Mouse (Mus musculus) forebrain, embryonic 14.5 days (tissue): Measurements from ENCODE around the gene Ttpal. TPM values are rescaled to one million over a fixed set of nuclear protein-coding genes. Genes with fewer than 3 reads are reported as not detected.

Source experiments
- ATAC-seq: fragments of 200-750 bp; cut with Nextera tagmentation; 2 replicates; pipeline ENCODE4 v1.8.0; 2017; ENCODE audit warnings: mild to moderate bottlenecking, moderate library complexity
- DNase-seq: peaks from one replicate; pipeline ENCODE4 v3.0.0-alpha.2; 2015; ENCODE audit warnings: low spot score
- H3K27ac ChIP-seq: fragments of 300-500 bp; sonication (generic); 2 replicates; pipeline ENCODE4 v1.5.1; 2014; ENCODE audit warnings: low read depth, mild to moderate bottlenecking, control low read depth, low read length, moderate library complexity
- H3K27me3 ChIP-seq: fragments of 300-500 bp; sonication (generic); replicated peaks from 2 replicates; pipeline ENCODE4 v1.6.1; 2014; ENCODE audit warnings: low read length, control low read depth, mixed read lengths; ENCODE audit not compliant: control insufficient read depth, insufficient read depth
- H3K36me3 ChIP-seq: fragments of 300-500 bp; sonication (generic); 2 replicates; pipeline ENCODE4 v1.6.1; 2014; ENCODE audit warnings: low read length, control low read depth; ENCODE audit not compliant: control insufficient read depth, insufficient read depth
- H3K4me1 ChIP-seq: fragments of 300-500 bp; sonication (generic); 2 replicates; pipeline ENCODE4 v1.6.1; 2014; ENCODE audit warnings: antibody characterized with exemption, low read length, control low read depth; ENCODE audit not compliant: control insufficient read depth, insufficient read depth
- H3K4me2 ChIP-seq: fragments of 300-500 bp; sonication (generic); 2 replicates; pipeline ENCODE4 v1.6.1; 2014; ENCODE audit warnings: mild to moderate bottlenecking, control low read depth, low read length
- H3K4me3 ChIP-seq: fragments of 300-500 bp; sonication (generic); 2 replicates; pipeline ENCODE4 v1.5.1; 2014; ENCODE audit warnings: low read depth, low read length, control low read depth
- H3K9ac ChIP-seq: fragments of 300-500 bp; sonication (generic); 2 replicates; pipeline ENCODE4 v1.6.1; 2014; ENCODE audit warnings: mild to moderate bottlenecking, low read length, control low read depth, moderate library complexity
- H3K9me3 ChIP-seq: fragments of 300-500 bp; sonication (generic); replicated peaks from 2 replicates; pipeline ENCODE4 v1.6.1; 2016; ENCODE audit warnings: low read length, control low read depth, mixed read lengths; ENCODE audit not compliant: control insufficient read depth
- whole genome bisulfite sequencing: fragments of 180-500 bp; shearing (Covaris S2); extraction: QIAGEN DNeasy Blood & Tissue Kit; methylation state at CpG from one replicate; pipeline ENCODE4 v1.1.7; 2014; 5-methylcytosine and 5-hydroxymethylcytosine counted together
- polyA plus RNA-seq: library from polyadenylated mRNA; unstranded; fragments of >200 nt; fragmentation: Nextera tagmentation; extraction: Ambion mirVana; gene quantifications from 2 replicates; pipeline ENCODE4 v1.2.1, GENCODE M21; 2014

Ttpal gene
- 44.8 and 46.7 TPM in 2 replicates for polyA plus RNA-seq

DNA sequence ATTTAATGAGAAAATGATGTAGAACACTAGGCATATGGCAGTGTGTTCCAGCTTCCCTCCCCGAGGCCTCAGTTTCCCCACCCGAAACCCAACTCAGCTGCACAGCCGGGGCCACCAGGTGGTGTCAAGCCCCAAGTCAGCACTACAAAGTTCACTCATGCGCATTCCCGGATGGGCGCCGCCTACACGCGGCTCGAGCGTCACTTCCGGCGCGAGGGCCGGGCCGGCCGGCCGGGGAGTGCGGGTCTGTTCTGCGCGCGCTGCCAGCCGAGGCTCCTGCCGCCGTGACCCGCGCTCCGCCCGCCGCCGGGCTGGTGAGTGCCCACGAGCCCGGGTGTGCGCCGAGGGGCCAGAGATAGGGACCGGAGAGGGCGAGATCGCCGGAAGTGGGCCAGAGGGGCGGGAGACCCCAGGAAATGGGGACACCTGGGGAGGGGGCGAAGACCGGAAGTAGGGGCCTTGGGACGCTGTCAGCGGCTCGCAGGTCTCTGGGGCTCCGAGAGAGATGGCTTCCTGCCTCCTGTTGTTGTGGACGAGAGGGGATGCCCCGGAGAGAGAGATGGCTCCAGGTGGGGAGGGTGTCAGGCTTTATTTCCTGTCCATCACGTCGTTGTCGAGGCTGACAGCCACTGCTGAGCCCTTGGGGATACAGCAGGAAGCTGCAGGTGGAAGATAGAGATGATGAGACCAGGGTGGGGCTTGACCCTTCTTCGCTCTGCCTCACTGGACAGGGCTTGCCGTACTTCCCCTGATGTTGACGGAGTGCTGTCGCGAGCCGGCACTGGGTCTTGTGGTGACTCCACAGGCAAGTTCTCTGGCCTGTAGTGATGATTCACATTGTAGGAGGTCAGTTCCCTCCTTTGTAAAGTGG is at the start of gene Ttpal:
Ttpal (plus strand) TSS at position 214 of the 871 bp plus-strand sequence.
- Histone ChIP-seq H3K9ac (peak within 1 kb of the TSS; percentile 94), H3K4me1 (peaks cover 10% of the 10 kb centered on the region; the same call in 1 of the 2 replicates), H3K27me3 (no peaks in the 10 kb centered on the region), H3K9me3 (no peaks in the 10 kb centered on the region), H3K27ac (peak within 1 kb of the TSS; percentile 86), H3K4me3 (peak within 1 kb of the TSS; percentile 91), H3K4me2 (peak within 1 kb of the TSS; percentile 94), H3K36me3 (peaks cover 2% of the 10 kb centered on the region; the same call in 1 of the 2 replicates)
- 2% methylated on average over 57 of the region's 57 CpGs for WGBS
- peak; percentile 96 for ATAC-seq
- DNase-seq: peak; percentile 95

DNA sequence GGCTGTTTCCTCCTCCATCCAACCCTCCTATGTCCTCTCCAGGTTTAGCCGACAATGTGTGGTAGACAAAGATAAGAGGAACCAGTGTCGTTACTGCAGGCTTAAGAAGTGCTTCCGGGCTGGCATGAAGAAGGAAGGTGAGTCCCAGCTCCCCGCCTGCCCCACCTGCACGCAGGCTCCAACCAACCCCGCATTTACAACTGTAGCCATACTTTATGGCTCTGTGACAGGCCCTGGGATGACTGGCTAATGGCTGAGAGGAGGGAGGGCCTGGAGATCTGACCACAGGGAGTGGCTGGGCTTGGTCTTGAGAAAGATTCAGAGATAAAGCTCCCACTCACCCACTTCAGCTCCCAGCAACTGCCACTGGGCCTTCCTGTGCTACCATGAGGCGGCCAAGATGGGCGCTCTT is 49.6 kb upstream of the Ttpal start:
- H3K4me2 ChIP-seq: no peak overlapping the region

DNA sequence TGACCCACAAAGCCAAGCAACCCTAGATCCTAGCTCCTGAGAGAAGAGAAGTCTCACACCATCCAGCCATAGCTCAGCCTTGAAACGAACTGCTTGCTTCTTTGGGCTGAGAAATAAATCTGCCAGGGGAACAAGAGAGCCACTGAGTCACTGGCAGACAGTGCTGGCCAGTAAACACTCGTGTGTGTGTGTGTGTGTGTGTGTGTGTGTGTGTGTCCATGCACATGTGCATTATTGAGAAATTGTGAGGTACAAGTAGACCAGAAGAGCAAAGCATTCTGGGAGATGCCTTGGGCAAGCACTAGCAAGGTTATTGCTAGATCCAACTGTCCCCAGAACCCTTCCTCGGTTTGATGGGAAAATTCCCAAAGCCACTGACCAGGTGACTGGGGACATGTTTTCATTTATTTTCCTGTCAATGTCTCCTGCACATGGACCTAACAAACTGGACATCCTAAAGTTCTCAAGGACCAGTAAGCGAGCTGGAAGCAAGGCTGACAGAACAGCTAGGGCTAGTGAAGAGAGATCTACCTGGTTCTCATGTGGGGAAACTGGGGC is 47.6 kb upstream of the Ttpal start:
- no peak for ATAC-seq
- Histone ChIP-seq H3K4me2 (no peak overlapping the region), H3K4me3 (no peak overlapping the region), H3K9me3 (no peaks in the 10 kb centered on the region), H3K4me1 (no peaks in the 10 kb centered on the region), H3K27ac (no peak overlapping the region), H3K36me3 (no peaks in the 10 kb centered on the region), H3K27me3 (no peaks in the 10 kb centered on the region), H3K9ac (no peak overlapping the region)
- 77% methylated on average over 4 of the region's 4 CpGs for WGBS
- no peak for DNase-seq

More for the DNA sequence above, 49.6 kb upstream of the Ttpal start:
- Histone ChIP-seq H3K9ac (no peak overlapping the region), H3K27me3 (no peaks in the 10 kb centered on the region), H3K9me3 (no peaks in the 10 kb centered on the region), H3K36me3 (no peaks in the 10 kb centered on the region), H3K4me1 (no peaks in the 10 kb centered on the region), H3K4me3 (no peak overlapping the region), H3K27ac (no peak overlapping the region)
- ATAC-seq: no peak
- no peak for DNase-seq
- WGBS: 80% methylated on average over 8 of the region's 8 CpGs

DNA sequence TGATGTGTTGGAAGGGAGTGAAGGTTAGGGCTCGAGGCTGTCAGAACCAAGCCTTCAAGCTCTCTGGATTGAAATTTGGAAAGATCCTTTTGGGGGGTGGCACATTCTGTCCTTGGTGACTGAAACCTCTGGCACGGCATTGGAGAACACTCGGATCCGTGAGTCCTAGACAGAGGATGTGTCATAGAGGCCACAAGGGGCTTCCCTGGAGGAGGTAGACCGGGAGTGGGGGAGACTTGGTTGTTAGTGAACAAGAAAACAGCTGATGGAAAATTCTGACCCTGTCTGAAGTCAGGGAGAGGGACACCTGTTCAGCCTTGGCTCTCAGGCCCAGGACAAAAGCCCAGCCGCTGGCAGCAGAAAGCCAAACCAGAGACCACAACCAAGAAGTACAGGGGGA is 47.1 kb upstream of the Ttpal start:
- H3K9me3 ChIP-seq: no peaks in the 10 kb centered on the region
- 85% methylated on average over 6 of the region's 6 CpGs for WGBS
- H3K4me3 ChIP-seq: no peak overlapping the region
- H3K36me3 ChIP-seq: no peaks in the 10 kb centered on the region
- H3K4me2 ChIP-seq: no peak overlapping the region
- no peaks in the 10 kb centered on the region for H3K27me3 ChIP-seq
- ATAC-seq (no peak), DNase-seq (no peak)
- no peaks in the 10 kb centered on the region for H3K4me1 ChIP-seq
- H3K27ac ChIP-seq: no peak overlapping the region
- H3K9ac ChIP-seq: no peak overlapping the region

DNA sequence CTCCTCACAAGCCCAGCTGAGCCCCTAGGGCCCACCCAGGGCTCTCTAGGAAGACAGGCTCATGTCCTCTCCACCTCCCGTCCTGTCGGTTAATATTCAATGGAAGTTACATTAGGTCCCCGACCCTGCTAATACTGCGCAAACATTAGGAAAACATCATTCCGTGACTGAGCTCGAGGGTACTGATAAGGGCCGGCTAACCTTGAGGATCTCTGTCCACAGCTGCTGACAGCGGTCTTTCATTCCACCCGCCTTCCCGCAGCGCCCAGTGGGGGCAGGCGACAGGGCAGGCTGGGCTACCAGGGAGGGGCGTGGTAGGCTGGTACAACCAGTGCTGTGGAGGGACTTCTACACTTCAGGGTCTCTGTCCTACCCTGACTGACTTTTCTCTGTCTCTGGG is 46.7 kb upstream of the Ttpal start:
- H3K4me2 ChIP-seq: no peak overlapping the region
- H3K4me3 ChIP-seq: no peak overlapping the region
- no peak overlapping the region for H3K27ac ChIP-seq
- no peaks in the 10 kb centered on the region for H3K27me3 ChIP-seq
- no peaks in the 10 kb centered on the region for H3K36me3 ChIP-seq
- 82% methylated on average over 13 of the region's 13 CpGs for WGBS
- no peaks in the 10 kb centered on the region for H3K4me1 ChIP-seq
- no peak for DNase-seq
- H3K9me3 ChIP-seq: no peaks in the 10 kb centered on the region
- no peak overlapping the region for H3K9ac ChIP-seq
- no peak for ATAC-seq

DNA sequence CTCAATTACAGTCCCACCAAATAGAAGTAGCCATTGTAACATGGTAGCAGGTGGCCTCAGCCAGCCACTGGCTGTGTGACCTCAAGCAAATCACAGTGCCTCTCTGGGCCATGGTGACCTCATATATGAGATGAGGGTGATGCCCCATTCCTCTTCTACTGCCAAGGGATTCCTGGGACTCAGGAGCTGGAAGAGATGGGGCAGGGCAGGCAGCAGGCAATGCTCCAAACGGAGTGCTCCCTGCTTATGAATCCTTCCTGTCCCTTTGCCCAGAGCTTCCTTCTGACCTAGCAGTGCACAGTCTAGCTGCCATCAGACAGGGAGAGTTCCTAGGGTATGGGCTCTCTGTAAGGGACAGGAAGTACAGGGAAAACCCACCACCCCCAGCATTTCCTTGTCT is 43.6 kb upstream of the Ttpal start:
- ATAC-seq (no peak), DNase-seq (no peak)
- Histone ChIP-seq H3K27me3 (no peaks in the 10 kb centered on the region), H3K4me1 (no peaks in the 10 kb centered on the region), H3K9me3 (no peaks in the 10 kb centered on the region), H3K27ac (no peak overlapping the region), H3K36me3 (no peaks in the 10 kb centered on the region), H3K4me3 (no peak overlapping the region), H3K9ac (no peak overlapping the region), H3K4me2 (no peak overlapping the region)
- WGBS: 67% methylated on average over 1 of the region's 1 CpGs

DNA sequence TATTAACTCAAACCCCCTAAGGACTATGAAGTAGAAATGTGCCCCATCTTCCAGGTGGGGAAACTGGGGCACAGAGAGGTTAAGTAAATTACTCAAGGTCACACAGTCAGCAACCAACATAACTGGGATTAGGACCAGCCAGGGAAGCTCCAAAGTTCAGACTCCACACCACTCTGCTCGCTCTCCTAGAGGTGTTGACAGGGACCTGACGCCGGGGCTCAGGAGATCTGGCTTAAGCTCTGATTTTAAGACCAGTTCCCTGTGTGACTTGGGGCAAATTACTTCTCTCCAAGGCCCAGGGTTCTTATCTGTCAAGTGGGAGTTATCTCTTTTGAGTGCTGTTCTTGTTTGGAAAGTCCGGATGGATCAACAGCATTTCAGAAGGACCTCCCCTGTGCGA is 42.9 kb upstream of the Ttpal start:
- Histone ChIP-seq H3K4me2 (no peak overlapping the region), H3K9me3 (no peaks in the 10 kb centered on the region), H3K27me3 (no peaks in the 10 kb centered on the region), H3K9ac (no peak overlapping the region), H3K4me1 (no peaks in the 10 kb centered on the region), H3K27ac (no peak overlapping the region), H3K4me3 (no peak overlapping the region), H3K36me3 (no peaks in the 10 kb centered on the region)
- no peak for ATAC-seq
- DNase-seq: no peak
- 86% methylated on average over 5 of the region's 5 CpGs for WGBS

DNA sequence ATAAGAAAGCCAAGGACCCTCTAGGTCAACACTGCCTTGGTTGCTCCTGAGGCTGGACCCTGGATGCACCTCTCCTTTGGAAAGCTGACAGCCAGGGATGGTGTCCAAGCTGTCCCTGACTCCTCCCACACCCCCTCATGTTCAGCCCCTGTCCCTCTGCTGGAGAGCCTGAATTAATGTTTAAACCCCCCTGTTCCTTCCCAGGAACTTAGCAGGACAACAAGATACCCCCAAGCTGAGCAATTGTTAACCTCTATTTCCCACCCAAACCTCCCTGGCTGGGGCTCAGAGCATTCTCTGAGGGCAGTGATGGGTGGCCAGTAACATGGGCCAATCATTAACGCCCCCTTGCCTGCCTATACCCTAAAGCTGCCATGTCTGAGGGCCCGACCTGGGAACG is 41.9 kb upstream of the Ttpal start:
- 78% methylated on average over 3 of the region's 3 CpGs for WGBS
- H3K9me3 ChIP-seq: no peaks in the 10 kb centered on the region
- H3K4me3 ChIP-seq: no peak overlapping the region
- no peaks in the 10 kb centered on the region for H3K4me1 ChIP-seq
- H3K9ac ChIP-seq: no peak overlapping the region
- no peak overlapping the region for H3K27ac ChIP-seq
- H3K36me3 ChIP-seq: no peaks in the 10 kb centered on the region
- H3K4me2 ChIP-seq: no peak overlapping the region
- H3K27me3 ChIP-seq: no peaks in the 10 kb centered on the region
- ATAC-seq (no peak), DNase-seq (no peak)
